ENCODE assay signal across 8 mouse cellular contexts in the genomic region with DNA sequence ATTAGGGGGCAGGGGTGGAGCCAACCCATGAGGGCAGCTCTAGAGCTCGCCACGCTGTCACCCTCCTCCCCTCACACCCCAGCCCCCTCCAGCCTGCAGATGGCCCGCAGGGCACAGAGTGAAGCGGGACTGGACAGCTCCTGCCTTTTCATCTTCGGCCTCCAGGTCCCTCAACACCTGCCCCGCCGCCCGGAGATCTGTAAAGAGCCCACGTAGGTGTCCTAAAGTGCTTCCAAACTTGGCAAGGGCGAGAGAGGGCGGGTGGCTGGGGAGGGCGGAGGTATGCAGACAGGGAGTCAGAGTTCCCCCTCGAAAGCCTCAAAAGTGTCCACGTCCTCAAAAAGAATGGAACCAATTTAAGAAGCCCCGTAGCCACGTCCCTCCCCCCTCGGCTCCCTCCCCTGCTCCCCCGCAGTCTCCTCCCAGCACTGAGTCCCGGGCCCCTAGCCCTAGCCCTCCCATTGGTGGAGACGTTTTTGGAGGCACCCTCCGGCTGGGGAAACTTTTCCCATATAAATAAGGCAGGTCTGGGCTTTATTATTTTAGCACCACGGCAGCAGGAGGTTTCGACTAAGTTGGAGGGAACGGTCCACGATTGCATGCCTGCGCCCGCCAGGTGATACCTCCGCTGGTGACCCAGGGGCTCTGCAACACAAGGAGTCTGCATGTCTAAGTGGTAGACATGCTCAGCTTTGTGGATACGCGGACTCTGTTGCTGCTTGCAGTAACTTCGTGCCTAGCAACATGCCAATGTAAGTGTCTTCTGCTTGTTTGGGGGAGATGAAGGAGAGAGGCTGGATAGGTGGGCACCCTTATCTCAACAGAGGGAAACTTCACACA. TPM values are rescaled to one million over a fixed set of nuclear protein-coding genes. Genes with fewer than 3 reads are reported as not detected.
DNase-seq lines count a peak whose midpoint lies in the region; ATAC-seq lines count a peak whose summit lies in the region.

No protein-coding gene starts in this region.

- peak overlapping the region; percentile 51 for H3K4me3 ChIP-seq in heart, embryonic 16.5 days (ENCODE audit: low read length)

- DNase-seq in adrenal gland, adult (ENCODE audit: inconsistent age in 2 of 2, low spot score in 1 of 2) = peak; percentile 35 to 42
- no peak for DNase-seq in adrenal gland, postnatal 4 days (ENCODE audit: low spot score in 2 of 2)
- DNase-seq in fibroblast of lung, adult 2 months (ENCODE audit: low read depth) = peak; percentile 55
- DNase-seq in kidney, postnatal 14 days = peak; percentile 75
- peak; percentile 80 for DNase-seq in testis, postnatal 10 days (ENCODE audit: low spot score)
- DNase-seq in right cerebral cortex, postnatal 36 days (ENCODE audit: low spot score in 2 of 2) = no peak

- ATAC-seq in heart, embryonic 16.5 days (replicated peaks; ENCODE audit: extremely low read depth, insufficient read depth, low FRiP score) = peak; percentile 88
- peak; percentile 55 for ATAC-seq in megakaryocyte progenitor cell, adult 5-6 weeks (replicated peaks; ENCODE audit: poor library complexity)

- peak overlapping the region; percentile 91 for H3K4me2 ChIP-seq in heart, embryonic 16.5 days (ENCODE audit: low read depth, low read length)

- peak overlapping the region; percentile 69 for H3K9ac ChIP-seq in heart, embryonic 16.5 days (ENCODE audit: low read length)

- H3K27ac ChIP-seq in heart, embryonic 16.5 days (ENCODE audit: low read length) = peak overlapping the region; percentile 69

- H3K27me3 ChIP-seq in heart, embryonic 16.5 days (ENCODE audit: control insufficient read depth, insufficient read depth, low read length) = 0 out of 2 replicates have a peak, but pooled peaks cover 4% of the 10 kb centered on the region

- H3K36me3 ChIP-seq in heart, embryonic 16.5 days (ENCODE audit: control insufficient read depth, insufficient read depth) = no peaks in the 10 kb centered on the region

- H3K9me3 ChIP-seq in heart, embryonic 16.5 days (replicated peaks; ENCODE audit: control insufficient read depth, low read length) = no peaks in the 10 kb centered on the region

- peaks cover 4% of the 10 kb centered on the region; the same call in 1 of the 2 replicates for H3K4me1 ChIP-seq in heart, embryonic 16.5 days (ENCODE audit: control insufficient read depth, insufficient read depth, low read length)

- WGBS in heart, embryonic 16.5 days = under 1% methylated on average over 31 of the region's 31 CpGs

RNA-seq across cellular contexts. Expression of a gene that starts 0.8 kb away (rescaled TPM):
- 100 to 1,000 TPM; 705 to 818 TPM for total RNA-seq in adrenal gland, postnatal 4 days (2021)
- 382 and 460 TPM in 2 replicates for polyA plus RNA-seq in heart, embryonic 16.5 days (2015; fragmentation: Nextera tagmentation; extraction: Ambion mirVana)
- 0.15 TPM in 1 of 2 replicates, not detected in the other for total RNA-seq in megakaryocyte progenitor cell, adult 5-6 weeks (2015)
- total RNA-seq in megakaryocyte progenitor cell, adult 5-6 weeks (2017) = not detected in 2 replicates

Comparison
In these comparisons a context has a peak if more than half of its experiments do, and no peak if none do; other contexts are left out.
1. DNase-seq: peak in adrenal gland, adult (2 of 2), fibroblast of lung, adult 2 months (single experiment), kidney, postnatal 14 days (single experiment) and testis, postnatal 10 days (single experiment); none in adrenal gland, postnatal 4 days (0 of 2) and right cerebral cortex, postnatal 36 days (0 of 2).
2. RNA of a gene that starts 0.8 kb away (total RNA-seq): 705 to 818 TPM in adrenal gland, postnatal 4 days; 0.15 TPM in megakaryocyte progenitor cell, adult 5-6 weeks; every median in the first group is over 100 times any median in the second.